Mouse (Mus musculus) spleen, adult 2 months (tissue): ENCODE measurements around the gene Myh11.

Source experiments
- CTCF ChIP-seq: fragments of 200-500 bp; IDR thresholded peaks from 2 replicates; pipeline ENCODE4 v1.5.1; 2011; ENCODE audit warnings: mild to moderate bottlenecking, inconsistent platforms; ENCODE audit not compliant: insufficient read depth, insufficient read length, insufficient replicate concordance; ENCODE audit errors: extremely low read depth
- POLR2A ChIP-seq: fragments of 200-500 bp; IDR thresholded peaks from 2 replicates; pipeline ENCODE4 v1.6.1; 2011; ENCODE audit warnings: low read depth, low read length, inconsistent platforms

- TF ChIP-seq CTCF: no peak
- TF ChIP-seq POLR2A: no peak
These were observed 1.3 kb upstream of the Myh11 start for GRCm38 (mm10) chr16:14292205-14293199.
